Mouse (Mus musculus) hindbrain, embryonic 15.5 days (tissue): ENCODE data around the gene 4933402J07Rik. TPM values are rescaled to one million over a fixed set of nuclear protein-coding genes. Genes with fewer than 3 reads are reported as not detected.

Experiments
- ATAC-seq: fragments of 200-750 bp; cut with Nextera tagmentation; 2 replicates; pipeline ENCODE4 v1.8.0; 2017; ENCODE audit warnings: low read depth, moderate number of reproducible peaks, moderate TSS enrichment; ENCODE audit not compliant: low FRiP score
- H3K27ac ChIP-seq: fragments of 300-500 bp; sonication (generic); replicated peaks from 2 replicates; pipeline ENCODE4 v1.5.1; 2015; ENCODE audit warnings: mild to moderate bottlenecking, inconsistent platforms
- H3K27me3 ChIP-seq: fragments of 300-500 bp; sonication (generic); 2 replicates; pipeline ENCODE4 v1.6.1; 2015; ENCODE audit warnings: control low read depth, inconsistent platforms
- H3K36me3 ChIP-seq: fragments of 300-500 bp; sonication (generic); 2 replicates; pipeline ENCODE4 v1.6.1; 2015; ENCODE audit warnings: control low read depth, inconsistent platforms
- H3K4me1 ChIP-seq: fragments of 300-500 bp; sonication (generic); replicated peaks from 2 replicates; pipeline ENCODE4 v1.6.1; 2015; ENCODE audit warnings: control low read depth, inconsistent platforms
- H3K4me2 ChIP-seq: fragments of 300-500 bp; sonication (generic); 2 replicates; pipeline ENCODE4 v1.6.1; 2015; ENCODE audit warnings: moderate library complexity, mild to moderate bottlenecking, inconsistent platforms
- H3K4me3 ChIP-seq: fragments of 300-500 bp; sonication (generic); 2 replicates; pipeline ENCODE4 v1.5.1; 2015; ENCODE audit warnings: mild to moderate bottlenecking, inconsistent platforms
- H3K9ac ChIP-seq: fragments of 300-500 bp; sonication (generic); 2 replicates; pipeline ENCODE4 v1.6.1; 2015; ENCODE audit warnings: inconsistent platforms
- H3K9me3 ChIP-seq: fragments of 300-500 bp; sonication (generic); 2 replicates; pipeline ENCODE4 v1.6.1; 2016; ENCODE audit warnings: control low read depth, inconsistent platforms
- WGBS: fragments of 180-500 bp; shearing (Covaris S2); methylation state at CpG from one replicate; pipeline ENCODE4 v1.1.7; 2015; 5-methylcytosine and 5-hydroxymethylcytosine counted together
- polyA plus RNA-seq: library from polyadenylated mRNA; unstranded; fragments of >200 nt; fragmentation: Nextera tagmentation; extraction: Ambion mirVana; gene quantifications from 2 replicates; pipeline ENCODE4 v1.2.1, GENCODE M21; 2015

Gene 4933402J07Rik
- polyA plus RNA-seq, 1 experiment from 2014 or later = not detected

- H3K4me2 ChIP-seq = no peak overlapping the region
- no peaks in the 10 kb centered on the region for H3K27me3 ChIP-seq
- no peaks in the 10 kb centered on the region for H3K9me3 ChIP-seq
- no peak overlapping the region for H3K9ac ChIP-seq
- H3K27ac ChIP-seq = no peak overlapping the region
- no peaks in the 10 kb centered on the region for H3K4me1 ChIP-seq
- no peaks in the 10 kb centered on the region for H3K36me3 ChIP-seq
- no peak for ATAC-seq
- no peak overlapping the region for H3K4me3 ChIP-seq
- WGBS = 38% methylated on average over 6 of the region's 6 CpGs
These were observed 66.0 kb downstream of the 4933402J07Rik start for GRCm38 (mm10) chr8:87629656-87630055.

- no peak overlapping the region for H3K4me3 ChIP-seq
- WGBS = 89% methylated on average over 7 of the region's 7 CpGs
- no peak for ATAC-seq
These were observed 68.1 kb downstream of the 4933402J07Rik start for GRCm38 (mm10) chr8:87631776-87632175.

GRCm38 (mm10) chr8:87636226-87636742 is 72.6 kb downstream of the 4933402J07Rik start:
- H3K9me3 ChIP-seq = no peaks in the 10 kb centered on the region
- no peaks in the 10 kb centered on the region for H3K36me3 ChIP-seq
- H3K27ac ChIP-seq = no peak overlapping the region
- no peak overlapping the region for H3K4me2 ChIP-seq
- H3K27me3 ChIP-seq = no peaks in the 10 kb centered on the region
- H3K4me1 ChIP-seq = no peaks in the 10 kb centered on the region
- no peak overlapping the region for H3K9ac ChIP-seq
- WGBS = 82% methylated on average over 11 of the region's 11 CpGs
- no peak for ATAC-seq
- H3K4me3 ChIP-seq = no peak overlapping the region

More at GRCm38 (mm10) chr8:87631776-87632175, 68.1 kb downstream of the 4933402J07Rik start:
- Histone ChIP-seq H3K4me1 (no peaks in the 10 kb centered on the region), H3K27me3 (no peaks in the 10 kb centered on the region), H3K36me3 (no peaks in the 10 kb centered on the region), H3K9me3 (no peaks in the 10 kb centered on the region), H3K4me2 (no peak overlapping the region), H3K27ac (no peak overlapping the region), H3K9ac (no peak overlapping the region)

Other genes starting within 250 kb of the 4933402J07Rik start
- 34.4 and 37.0 TPM in 2 replicates for gene Cbln1, start 91.2 kb upstream of the 4933402J07Rik start, polyA plus RNA-seq